Mouse (Mus musculus) adrenal gland, postnatal 14 days (tissue): ENCODE data around the gene Vps13a. TPM values are rescaled to one million over a fixed set of nuclear protein-coding genes. Genes with fewer than 3 reads are reported as not detected.
"Not testable (repeated sequence)": the region's sequence is repeated elsewhere in the genome, so short reads cannot be mapped to it uniquely, and the experiment has no call there.

Source experiments
- DNase-seq: peaks from one replicate; pipeline ENCODE4 v3.0.0; 2021; ENCODE audit warnings: mixed read lengths
- long read RNA-seq, 2 experiments: library from polyadenylated mRNA; stranded (forward); transcript quantifications; one replicate each; pipeline ENCODE4 v2.0.0; 2021
- total RNA-seq: library from RNA; stranded (reverse); gene quantifications from 2 replicates; pipeline ENCODE4 v1.2.3, GENCODE M21; 2021

Vps13a gene
- 39.8 and 40.3 TPM in 2 replicates for total RNA-seq
- long read RNA-seq, experiment 1, partial matches to known transcripts, result 1 of 1 reads
- long read RNA-seq, experiment 1, other reads (novel, unspliced or antisense), result 0 of 1 reads
- long read RNA-seq, experiment 2, partial matches to known transcripts, result 1 of 2 reads
- long read RNA-seq, experiment 2, other reads (novel, unspliced or antisense), result 1 of 2 reads

GRCm38 (mm10) chr19:16780790-16781384 lies at the start of gene Vps13a:
Gene Vps13a (minus strand): TSS chr19:16780933.
- DNase-seq, result peak; percentile 95

GRCm38 (mm10) chr19:16827657-16828056 lies 46.9 kb upstream of the Vps13a start:
- DNase-seq, result no peak

GRCm38 (mm10) chr19:16825228-16825627 lies 44.5 kb upstream of the Vps13a start:
- no peak for DNase-seq

GRCm38 (mm10) chr19:16814848-16815247 lies 34.1 kb upstream of the Vps13a start:
- no peak for DNase-seq

- DNase-seq, result no peak
Measured at GRCm38 (mm10) chr19:16813306-16813705, 32.6 kb upstream of the Vps13a start.

- no peak for DNase-seq
Measured at GRCm38 (mm10) chr19:16812072-16812608, 31.4 kb upstream of the Vps13a start.

GRCm38 (mm10) chr19:16805102-16805501 lies 24.4 kb upstream of the Vps13a start:
- no peak for DNase-seq

GRCm38 (mm10) chr19:16804578-16804977 lies 23.8 kb upstream of the Vps13a start:
- no peak for DNase-seq

GRCm38 (mm10) chr19:16802707-16803106 lies 22.0 kb upstream of the Vps13a start:
- peak; percentile 55 for DNase-seq

- DNase-seq, result no peak
Measured at GRCm38 (mm10) chr19:16802123-16802522, 21.4 kb upstream of the Vps13a start.

GRCm38 (mm10) chr19:16797923-16798322 lies 17.2 kb upstream of the Vps13a start:
- no peak for DNase-seq

GRCm38 (mm10) chr19:16794486-16794885 lies 13.8 kb upstream of the Vps13a start:
- DNase-seq, result not testable (repeated sequence)

GRCm38 (mm10) chr19:16789930-16790329 lies 9.2 kb upstream of the Vps13a start:
- DNase-seq, result no peak

GRCm38 (mm10) chr19:16784879-16785278 lies 4.1 kb upstream of the Vps13a start:
- no peak for DNase-seq

GRCm38 (mm10) chr19:16781406-16782019 lies 780 bp upstream of the Vps13a start:
- no peak for DNase-seq

GRCm38 (mm10) chr19:16780251-16780783 lies 416 bp downstream of the Vps13a start:
- peak; percentile 76 for DNase-seq

GRCm38 (mm10) chr19:16779786-16780185 lies 947 bp downstream of the Vps13a start:
- DNase-seq, result no peak

GRCm38 (mm10) chr19:16779281-16779680 lies 1.5 kb downstream of the Vps13a start:
- DNase-seq, result no peak

- no peak for DNase-seq
Measured at GRCm38 (mm10) chr19:16778578-16778977, 2.2 kb downstream of the Vps13a start.

- DNase-seq, result no peak
Measured at GRCm38 (mm10) chr19:16777901-16778300, 2.8 kb downstream of the Vps13a start.

GRCm38 (mm10) chr19:16777391-16777790 lies 3.3 kb downstream of the Vps13a start:
- DNase-seq, result not testable (repeated sequence)

GRCm38 (mm10) chr19:16773237-16774016 lies 7.3 kb downstream of the Vps13a start:
- no peak for DNase-seq
